Mouse (Mus musculus) testis, adult 2 months (tissue): ENCODE measurements around the gene Lrrc71.

Source experiments
- CTCF ChIP-seq: fragments of 200-500 bp; IDR thresholded peaks from 2 replicates; pipeline ENCODE4 v1.5.1; 2012; ENCODE audit warnings: low read depth, mild to moderate bottlenecking, inconsistent platforms, low read length, moderate library complexity; ENCODE audit not compliant: control insufficient read depth, insufficient read depth, insufficient replicate concordance
- POLR2A ChIP-seq: fragments of 200-500 bp; IDR thresholded peaks from 2 replicates; pipeline ENCODE4 v1.6.1; 2012; ENCODE audit warnings: low read depth, mild to moderate bottlenecking, inconsistent platforms, low read length, moderate library complexity; ENCODE audit not compliant: control insufficient read depth

GRCm38 (mm10) chr3:87769506-87769905 lies 21.1 kb upstream of the Lrrc71 start:
- TF ChIP-seq POLR2A (no peak), CTCF (no peak)
